Mouse (Mus musculus) left cerebral cortex, postnatal 14 days (tissue): ENCODE results near the gene Dnm3. TPM values are rescaled to one million over a fixed set of nuclear protein-coding genes. Genes with fewer than 3 reads are reported as not detected.

Experiments
- DNase-seq, 2 experiments: peaks; one replicate each; pipeline ENCODE4 v3.0.0; 2021 to 2022; ENCODE audit warnings: low spot score in 2 of 2, mixed read lengths in 1 of 2
- intact Hi-C: fragments of 180-260 bp; cut with DNase I; formaldehyde crosslinking; loops from one replicate; pipeline ENCODE4 v1.15.1; 2025
- total RNA-seq, 2 experiments: library from RNA; stranded (reverse); gene quantifications; 2 replicates each; pipeline ENCODE4 v1.2.3; 2021

Dnm3 gene
- total RNA-seq, 2 experiments from 2014 or later, result 78.1 to 80.3 TPM

- intact Hi-C loops, result no loop called here
- DNase-seq, result no peak
Measured at GRCm38 (mm10) chr1:161999338-161999737, 478.5 kb downstream of the Dnm3 start.

GRCm38 (mm10) chr1:161998781-161999180 is 479.1 kb downstream of the Dnm3 start:
- no peak for DNase-seq
- intact Hi-C loops, result no loop called here

GRCm38 (mm10) chr1:161992389-161992788 is 485.4 kb downstream of the Dnm3 start:
- intact Hi-C loops, result no loop called here
- DNase-seq, result no peak

GRCm38 (mm10) chr1:161991846-161992245 is 486.0 kb downstream of the Dnm3 start:
- intact Hi-C loops, result no loop called here
- DNase-seq, result no peak

GRCm38 (mm10) chr1:161990684-161991578 is 486.9 kb downstream of the Dnm3 start:
- DNase-seq, result no peak
- intact Hi-C loops, result no loop called here

- DNase-seq, result no peak
- intact Hi-C loops, result no loop called here
Measured at GRCm38 (mm10) chr1:161983979-161984566, 493.8 kb downstream of the Dnm3 start.

GRCm38 (mm10) chr1:161983451-161983850 is 494.4 kb downstream of the Dnm3 start:
- intact Hi-C loops, result no loop called here
- no peak for DNase-seq

- intact Hi-C loops, result no loop called here
- DNase-seq, result no peak
Measured at GRCm38 (mm10) chr1:161980626-161981298, 497.1 kb downstream of the Dnm3 start.

GRCm38 (mm10) chr1:161980046-161980445 is 497.8 kb downstream of the Dnm3 start:
- DNase-seq, result no peak
- intact Hi-C loops, result no loop called here

- intact Hi-C loops, result loop anchor here (5.0 kb wide), 1 partner anchor 232 kb away; no protein-coding TSS in a partner anchor
- no peak for DNase-seq
Measured at GRCm38 (mm10) chr1:161979536-161979935, 498.3 kb downstream of the Dnm3 start, which contains the start of gene 4930558K02Rik. TSS of gene 4930558K02Rik (minus strand) at chr1:161979636.

- no peak for DNase-seq
- intact Hi-C loops, result loop anchor here (5.0 kb wide), 1 partner anchor 231 kb away; no protein-coding TSS in a partner anchor
Measured at GRCm38 (mm10) chr1:161978173-161978700, 499.6 kb downstream of the Dnm3 start.

- intact Hi-C loops, result loop anchor here (5.0 kb wide), 1 partner anchor 230 kb away; no protein-coding TSS in a partner anchor
- no peak for DNase-seq
Measured at GRCm38 (mm10) chr1:161977331-161977730, 500.5 kb downstream of the Dnm3 start.

- peak; percentile 85 to 86 for DNase-seq
- intact Hi-C loops, result loop anchor here (5.0 kb wide), 1 partner anchor 229 kb away; no protein-coding TSS in a partner anchor
Measured at GRCm38 (mm10) chr1:161976255-161977182, 501.3 kb downstream of the Dnm3 start.

- intact Hi-C loops, result no loop called here
- DNase-seq, result no peak
Measured at GRCm38 (mm10) chr1:161972233-161972632, 505.6 kb downstream of the Dnm3 start.

GRCm38 (mm10) chr1:161970874-161971273 is 507.0 kb downstream of the Dnm3 start:
- intact Hi-C loops, result no loop called here
- no peak for DNase-seq

- intact Hi-C loops, result no loop called here
- peak; percentile 94 to 97 for DNase-seq
Measured at GRCm38 (mm10) chr1:161968589-161969407, 509.0 kb downstream of the Dnm3 start, which contains the start of gene Pigc. TSS of gene Pigc (plus strand) at chr1:161969186.

- no peak for DNase-seq
- intact Hi-C loops, result no loop called here
Measured at GRCm38 (mm10) chr1:161967936-161968335, 509.9 kb downstream of the Dnm3 start.
